Mouse (Mus musculus) lung, adult 2 months (tissue): ENCODE measurements around the gene Fam69a.

Source experiments
- CTCF ChIP-seq: fragments of 200-500 bp; IDR thresholded peaks from 2 replicates; pipeline ENCODE4 v1.5.1; 2011; ENCODE audit warnings: mild to moderate bottlenecking, low read length, control low read depth; ENCODE audit not compliant: insufficient read depth
- POLR2A ChIP-seq: fragments of 200-500 bp; IDR thresholded peaks from 2 replicates; pipeline ENCODE4 v1.6.1; 2011; ENCODE audit warnings: low read depth, mild to moderate bottlenecking, control low read depth, low read length, borderline replicate concordance; ENCODE audit errors: extremely low read depth

- TF ChIP-seq POLR2A (no peak), CTCF (no peak)
Measured at GRCm38 (mm10) chr5:107977640-107978288, 9.1 kb downstream of the Fam69a start.
